Mouse (Mus musculus): Measurements from ENCODE around the gene Syne1. TPM values are rescaled to one million over a fixed set of nuclear protein-coding genes. Genes with fewer than 3 reads are reported as not detected.
"Not testable (repeated sequence)": the region's sequence is repeated elsewhere in the genome, so short reads cannot be mapped to it uniquely, and the experiment has no call there.

The Syne1 gene
- total RNA-seq, 2 experiments from 2014 or later: 63.2 to 70.1 TPM

GRCm38 (mm10) chr10:5527634-5528033 lies 23.6 kb downstream of the Syne1 start:
- intact Hi-C loops (cut with DNase I): no loop called here
- DNase-seq (ENCODE audit: low spot score): no peak

DNA sequence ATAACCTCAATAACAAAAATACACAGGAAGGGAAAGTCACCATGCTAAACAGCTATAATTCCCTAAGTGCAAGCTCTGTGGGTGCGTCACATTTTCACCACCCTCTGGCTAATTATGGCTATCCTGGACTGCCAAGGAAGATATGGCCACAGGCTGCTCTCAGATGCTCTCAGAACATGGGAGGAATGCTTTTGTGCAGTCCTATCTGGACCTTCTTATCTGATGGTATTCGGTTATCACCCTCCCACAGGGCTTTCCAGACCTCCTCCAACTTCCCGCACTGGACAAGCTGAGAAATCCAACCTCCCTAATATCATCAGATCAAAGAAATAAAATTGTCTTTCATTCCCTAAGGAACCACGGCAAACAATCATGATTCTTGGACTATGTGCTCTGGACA lies 28.4 kb downstream of the Syne1 start:
- intact Hi-C loops (cut with DNase I): no loop called here
- no peak for DNase-seq (ENCODE audit: low spot score)

GRCm38 (mm10) chr10:5522276-5522675 lies 29.0 kb downstream of the Syne1 start:
- DNase-seq (ENCODE audit: low spot score): no peak

GRCm38 (mm10) chr10:5520695-5521094 lies 30.6 kb downstream of the Syne1 start:
- DNase-seq (ENCODE audit: low spot score): no peak
- intact Hi-C loops (cut with DNase I): no loop called here

More at GRCm38 (mm10) chr10:5522276-5522675, 29.0 kb downstream of the Syne1 start:
- intact Hi-C loops (cut with DNase I): no loop called here

DNA sequence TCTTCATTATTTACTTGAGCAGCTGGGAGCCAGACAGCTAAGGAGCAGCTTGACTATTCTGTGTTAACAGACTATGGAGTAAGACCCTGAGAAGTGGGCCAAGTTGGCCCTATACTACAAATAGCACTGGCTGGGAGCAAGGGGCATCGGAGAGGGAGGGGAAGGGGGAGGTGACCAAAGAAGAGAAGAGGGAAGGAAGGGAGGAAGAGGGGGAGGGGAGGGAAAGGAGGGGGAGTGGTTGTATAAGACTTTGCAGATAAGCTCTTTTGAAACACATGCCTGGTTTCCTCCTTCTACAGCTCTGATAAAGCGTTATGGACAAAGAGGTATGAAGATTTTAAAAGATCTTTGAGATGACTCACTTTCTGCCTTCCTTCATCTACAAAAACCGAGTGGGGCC lies 36.0 kb downstream of the Syne1 start:
- intact Hi-C loops (cut with DNase I): loop anchor here (10.0 kb wide), 1 partner anchor 79 kb away; the partner anchor contains the start of gene Myct1
- DNase-seq (ENCODE audit: low spot score): no peak

DNA sequence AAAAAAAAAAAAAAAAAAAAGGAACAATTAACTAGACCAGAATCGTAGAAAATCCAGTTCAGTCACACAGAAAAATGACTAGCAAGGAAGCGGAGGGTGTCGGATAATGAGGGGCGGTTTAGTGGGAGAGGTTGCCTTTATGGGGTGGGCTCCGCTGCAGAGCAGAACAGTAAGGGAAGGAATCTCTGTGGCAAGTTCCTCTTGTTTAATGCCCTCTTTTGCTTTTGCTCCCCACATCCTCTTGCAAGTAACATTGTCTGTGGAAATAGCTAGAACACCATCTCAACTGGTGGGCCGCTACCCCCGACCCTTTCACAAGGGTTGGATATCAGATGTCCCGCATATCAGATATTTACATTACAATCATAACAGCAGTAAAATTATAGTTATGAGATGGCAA lies 37.1 kb downstream of the Syne1 start:
- intact Hi-C loops (cut with DNase I): loop anchor here (5.0 to 10.0 kb wide), 2 partner anchors 81 to 118 kb away; partner anchors contain the start of gene Myct1
- no peak for DNase-seq (ENCODE audit: low spot score)

DNA sequence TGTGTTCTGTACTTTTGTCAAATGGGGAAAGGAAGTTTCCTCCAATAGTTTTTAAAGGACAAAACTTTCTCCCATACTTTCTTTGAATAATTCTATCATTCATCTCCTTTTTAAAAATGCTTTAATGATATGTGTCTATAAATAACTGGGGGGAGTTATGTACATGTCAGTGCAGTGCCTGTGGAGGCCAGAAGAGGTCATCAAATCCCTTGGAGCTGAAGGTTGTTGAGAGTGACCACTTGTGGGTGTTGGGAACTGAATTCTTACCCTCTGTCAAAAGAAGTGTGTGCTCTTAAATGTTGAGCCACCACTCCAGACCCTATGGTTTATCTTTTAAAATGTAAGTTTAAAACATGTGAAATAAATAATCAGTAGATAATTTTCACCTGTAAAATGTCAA lies 39.0 kb downstream of the Syne1 start:
- intact Hi-C loops (cut with DNase I): loop anchor here (2.0 to 10.0 kb wide), 3 partner anchors 43 to 120 kb away; partner anchors contain the start of gene Myct1
- DNase-seq (ENCODE audit: low spot score): no peak

DNA sequence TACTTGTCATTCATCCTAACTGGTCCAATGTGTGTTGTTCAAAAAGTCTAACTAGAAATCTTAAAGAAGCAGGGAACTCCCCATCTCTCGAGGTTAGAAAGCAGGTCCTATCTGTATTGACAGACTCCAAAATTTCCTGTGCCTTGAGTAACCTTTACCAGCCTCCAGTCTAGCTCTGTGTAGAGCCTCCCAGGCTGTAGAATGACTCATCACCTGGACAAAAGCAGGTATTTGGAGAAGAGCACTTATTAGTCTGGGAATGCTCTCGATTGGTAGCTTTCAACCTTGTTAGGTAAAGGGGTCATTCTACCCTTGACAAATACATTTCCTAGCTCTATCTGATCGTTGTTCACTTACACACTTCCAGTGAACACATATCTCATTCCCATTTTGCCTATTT lies 39.9 kb downstream of the Syne1 start:
- intact Hi-C loops (cut with DNase I): loop anchor here (5.0 to 10.0 kb wide), 2 partner anchors 83 to 121 kb away; partner anchors contain the start of gene Myct1
- no peak for DNase-seq (ENCODE audit: low spot score)

DNA sequence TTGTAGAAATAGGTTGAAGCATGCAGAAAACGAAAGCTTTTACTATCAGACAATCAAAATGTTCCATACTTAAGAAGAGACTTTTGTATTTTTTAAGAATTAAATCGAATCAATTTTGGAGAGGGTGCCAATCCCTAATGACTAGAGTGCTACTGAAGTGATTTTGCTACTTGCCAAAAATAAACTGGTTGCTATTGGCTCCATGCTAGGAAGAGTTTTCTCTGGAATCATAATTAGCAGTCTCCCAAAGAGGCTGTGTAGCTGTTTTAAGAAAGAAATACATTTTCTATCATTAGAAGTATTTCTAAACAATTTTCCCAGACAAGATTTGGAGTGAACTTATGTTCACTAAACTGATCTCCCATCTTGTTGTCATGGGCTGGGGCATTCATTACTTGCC lies 43.8 kb downstream of the Syne1 start:
- DNase-seq (ENCODE audit: low spot score): no peak
- intact Hi-C loops (cut with DNase I): no loop called here

GRCm38 (mm10) chr10:5504761-5505160 lies 46.5 kb downstream of the Syne1 start:
- DNase-seq (ENCODE audit: low spot score): no peak
- intact Hi-C loops (cut with DNase I): no loop called here

- no peak for DNase-seq (ENCODE audit: low spot score)
- intact Hi-C loops (cut with DNase I): no loop called here
These were observed 47.4 kb downstream of the Syne1 start for GRCm38 (mm10) chr10:5503909-5504308.

DNA sequence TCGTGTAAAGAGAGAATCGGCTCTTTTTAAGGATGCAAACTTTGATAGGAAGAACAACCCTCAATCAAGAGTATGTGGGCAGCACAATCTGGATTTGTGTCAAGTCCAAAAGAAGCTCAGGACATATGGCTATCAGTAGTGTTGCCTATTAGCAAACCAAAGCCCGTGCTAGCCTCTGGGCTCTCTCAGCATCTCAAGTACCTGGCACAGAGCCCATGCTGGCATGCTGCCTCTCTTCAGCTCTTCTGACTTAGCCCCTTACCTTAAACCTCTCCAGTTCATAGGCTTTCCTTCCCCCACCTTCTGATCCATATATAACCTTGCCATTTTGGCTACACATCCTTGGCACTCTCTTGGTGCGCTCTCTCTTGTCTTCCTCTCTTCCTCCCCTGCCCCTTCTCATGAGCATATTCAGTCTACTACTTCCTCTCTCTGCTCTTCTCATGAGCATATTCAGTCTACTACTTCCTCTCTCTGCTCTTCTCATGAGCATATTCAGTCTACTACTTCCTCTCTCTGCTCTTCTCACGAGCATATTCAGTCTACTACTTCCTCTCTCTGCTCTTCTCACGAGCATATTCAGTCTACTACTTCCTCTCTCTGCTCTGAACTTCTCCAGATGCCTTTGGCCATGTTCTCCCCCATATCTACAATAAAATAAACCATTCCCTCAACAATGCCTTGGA lies 51.5 kb downstream of the Syne1 start:
- DNase-seq (ENCODE audit: low spot score); intact Hi-C loops (cut with DNase I): not testable (repeated sequence)

- intact Hi-C loops (cut with DNase I): no loop called here
- no peak for DNase-seq (ENCODE audit: low spot score)
These were observed 53.4 kb downstream of the Syne1 start for GRCm38 (mm10) chr10:5497859-5498258.

DNA sequence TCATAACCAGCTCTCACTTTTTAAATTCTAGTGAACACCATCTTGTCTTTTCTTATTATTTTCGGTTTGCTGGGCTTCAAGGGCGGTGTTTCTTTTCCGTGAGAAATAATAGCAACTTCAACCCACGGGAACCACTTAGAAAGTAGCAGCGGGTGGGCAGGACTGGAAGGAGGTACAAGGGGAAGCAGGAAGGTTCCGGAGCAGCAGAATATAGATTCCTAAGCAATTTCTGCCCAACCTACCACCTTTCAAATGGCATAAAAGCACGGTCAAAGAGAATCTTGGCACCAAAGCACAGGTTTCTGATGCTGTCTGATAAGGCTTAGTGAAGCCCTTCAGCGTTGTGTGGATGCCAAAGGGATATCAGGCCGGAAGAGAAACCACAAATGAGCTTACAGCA lies 60.2 kb downstream of the Syne1 start:
- DNase-seq (ENCODE audit: low spot score): no peak
- intact Hi-C loops (cut with DNase I): loop anchor here (2.0 kb wide), 1 partner anchor 64 kb away; no protein-coding TSS in a partner anchor

GRCm38 (mm10) chr10:5490029-5490428 lies 61.3 kb downstream of the Syne1 start:
- intact Hi-C loops (cut with DNase I): loop anchor here (2.0 kb wide), 1 partner anchor 65 kb away; no protein-coding TSS in a partner anchor
- DNase-seq (ENCODE audit: low spot score): no peak

GRCm38 (mm10) chr10:5488097-5488496 lies 63.2 kb downstream of the Syne1 start:
- DNase-seq (ENCODE audit: low spot score): no peak
- intact Hi-C loops (cut with DNase I): no loop called here

- no peak for DNase-seq (ENCODE audit: low spot score)
- intact Hi-C loops (cut with DNase I): loop anchor here (5.0 kb wide), 1 partner anchor 71 kb away; the partner anchor contains the start of gene Syne1
These were observed 70.4 kb downstream of the Syne1 start for GRCm38 (mm10) chr10:5480552-5481550.

GRCm38 (mm10) chr10:5480097-5480496 lies 71.2 kb downstream of the Syne1 start:
- DNase-seq (ENCODE audit: low spot score): no peak
- intact Hi-C loops (cut with DNase I): loop anchor here (5.0 kb wide), 1 partner anchor 72 kb away; the partner anchor contains the start of gene Syne1

DNA sequence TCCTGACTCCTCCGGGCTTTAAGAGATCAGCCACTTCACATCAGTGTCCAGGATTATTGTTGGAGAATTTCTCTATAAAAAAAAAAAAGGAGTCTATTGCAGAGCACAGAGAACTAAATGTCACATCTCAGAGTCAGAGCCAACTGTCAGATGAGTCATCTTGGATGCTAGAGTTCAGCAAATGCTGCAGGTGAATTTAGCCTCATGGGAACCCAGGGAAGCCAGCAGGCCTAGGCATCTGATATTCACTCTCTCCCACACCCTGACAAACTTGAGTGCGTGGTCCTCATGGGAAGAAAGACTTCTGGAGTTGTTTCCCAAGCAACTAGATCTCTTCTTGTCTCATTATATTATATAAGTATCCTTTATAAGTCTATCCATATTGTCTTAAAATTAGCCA lies 82.6 kb downstream of the Syne1 start:
- intact Hi-C loops (cut with DNase I): no loop called here
- DNase-seq (ENCODE audit: low spot score): no peak

DNA sequence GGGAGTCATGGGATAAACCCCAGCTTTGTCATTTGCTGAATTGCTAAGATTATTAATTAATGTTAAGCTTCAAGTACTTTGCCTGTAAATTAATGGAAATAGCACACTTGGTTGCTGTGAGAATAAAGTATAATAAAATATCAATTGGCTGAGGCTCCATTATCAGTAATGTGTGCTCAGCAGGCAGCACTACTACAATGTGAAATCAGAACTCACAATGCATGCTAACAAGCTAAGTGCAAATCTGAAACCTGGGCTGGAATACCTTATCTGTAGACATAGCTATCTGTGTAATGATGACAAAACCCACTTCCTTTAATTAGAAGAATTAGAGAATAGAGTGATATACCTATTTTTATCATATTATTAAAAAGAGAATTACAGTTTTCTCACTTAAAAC lies 97.5 kb downstream of the Syne1 start:
- intact Hi-C loops (cut with DNase I): no loop called here
- no peak for DNase-seq (ENCODE audit: low spot score)

All from heart, postnatal 25 days (tissue).